Mouse (Mus musculus) bone marrow, adult 2 months (tissue): Measurements from ENCODE around the gene Qtrt1.

Experiments used
- CTCF ChIP-seq: fragments of 200-500 bp; IDR thresholded peaks from 2 replicates; pipeline ENCODE4 v1.5.1; 2011; ENCODE audit warnings: low read length, control low read depth; ENCODE audit not compliant: control insufficient read depth, insufficient read depth
- POLR2A ChIP-seq: fragments of 200-500 bp; IDR thresholded peaks from 2 replicates; pipeline ENCODE4 v1.6.1; 2011; ENCODE audit warnings: low read depth, mild to moderate bottlenecking, control low read depth, low read length, borderline replicate concordance; ENCODE audit not compliant: control insufficient read depth

DNA sequence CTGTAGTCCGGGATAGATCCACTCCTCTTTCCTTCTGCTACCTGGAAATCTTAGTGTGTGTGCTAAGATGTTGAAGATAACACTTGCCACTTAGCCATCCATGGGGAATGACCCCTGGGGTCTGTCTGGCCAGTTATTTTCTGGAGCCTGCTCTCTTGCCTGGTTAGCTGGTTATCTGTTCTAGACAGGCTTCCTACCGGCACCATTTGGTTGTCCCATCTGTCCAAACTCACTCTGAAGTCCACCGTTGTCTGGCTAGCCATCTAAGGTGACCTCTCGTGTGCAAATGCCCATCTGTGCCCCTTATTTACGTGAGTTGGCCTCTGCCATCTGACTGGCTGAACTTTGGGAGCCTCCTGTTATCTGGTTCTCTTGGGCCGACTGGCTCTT is 13.9 kb downstream of the Qtrt1 start:
- no peak for TF ChIP-seq CTCF
- TF ChIP-seq POLR2A, result no peak
